Mouse (Mus musculus): Measurements from ENCODE around the gene Thrap3.
A peak's percentile ranks its signal among the peaks of the same experiment; 100 is the strongest.

The Thrap3 gene

DNA sequence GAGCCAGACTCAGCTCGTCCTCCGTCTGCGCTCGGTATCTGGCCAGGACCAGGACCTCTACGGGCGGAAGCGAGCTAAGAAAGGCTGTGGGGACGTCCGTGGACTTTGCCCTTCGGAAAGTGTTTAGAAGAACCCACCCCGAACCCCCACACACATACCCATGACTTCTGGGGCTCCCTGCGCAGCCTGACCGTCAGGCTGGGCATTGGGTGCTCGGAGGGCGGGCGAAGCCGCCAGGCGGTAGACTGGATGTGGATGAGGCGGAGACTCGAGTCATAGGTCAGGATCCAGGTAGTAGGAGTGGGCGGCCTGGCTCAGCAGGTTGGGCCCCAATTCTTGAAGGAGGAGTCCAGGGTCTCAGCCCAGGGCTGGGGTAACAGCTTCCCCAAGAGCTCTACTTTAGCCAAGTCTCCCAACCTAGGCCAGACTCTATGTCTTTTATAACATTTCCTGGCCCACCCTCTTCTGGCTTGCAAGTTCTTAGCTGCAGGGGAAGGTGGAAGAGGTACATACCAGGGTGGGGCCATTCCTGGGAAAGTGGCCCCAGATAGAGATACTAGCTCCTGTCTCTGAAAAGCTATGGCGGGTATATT, 39.4 kb downstream of the Thrap3 start, which contains the start of gene Sh3d21:
TSS of gene Sh3d21 (minus strand) at position 425 of the 593 bp plus-strand sequence.
- DNase-seq: no peak

DNA sequence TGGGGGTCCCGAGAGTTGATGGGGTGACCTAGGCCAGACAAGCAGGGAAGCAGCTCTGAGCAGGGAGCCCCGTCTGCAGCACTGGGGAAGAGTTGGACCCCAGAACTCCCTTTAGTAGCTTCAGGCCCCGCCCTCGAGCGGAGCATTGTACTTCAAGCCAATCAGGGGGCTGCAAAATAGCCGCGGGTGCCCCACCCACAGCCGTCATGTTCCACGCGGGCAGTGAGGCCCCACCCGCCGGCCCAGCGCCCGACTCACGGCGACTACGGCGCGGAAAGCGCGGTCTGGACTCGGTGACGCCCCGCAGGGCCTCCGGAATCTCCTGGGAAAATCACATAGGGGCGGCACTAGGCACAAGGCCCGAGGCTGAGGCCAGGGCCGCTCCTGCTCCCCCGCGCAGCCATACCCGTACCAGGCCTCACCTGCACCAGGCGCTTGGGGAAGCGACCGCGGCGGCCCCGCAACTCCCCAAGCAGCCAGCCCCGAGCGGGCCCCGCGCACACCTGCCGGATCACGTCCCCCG, 40.0 kb downstream of the Thrap3 start:
- peak; percentile 76 to 83 for DNase-seq

DNA sequence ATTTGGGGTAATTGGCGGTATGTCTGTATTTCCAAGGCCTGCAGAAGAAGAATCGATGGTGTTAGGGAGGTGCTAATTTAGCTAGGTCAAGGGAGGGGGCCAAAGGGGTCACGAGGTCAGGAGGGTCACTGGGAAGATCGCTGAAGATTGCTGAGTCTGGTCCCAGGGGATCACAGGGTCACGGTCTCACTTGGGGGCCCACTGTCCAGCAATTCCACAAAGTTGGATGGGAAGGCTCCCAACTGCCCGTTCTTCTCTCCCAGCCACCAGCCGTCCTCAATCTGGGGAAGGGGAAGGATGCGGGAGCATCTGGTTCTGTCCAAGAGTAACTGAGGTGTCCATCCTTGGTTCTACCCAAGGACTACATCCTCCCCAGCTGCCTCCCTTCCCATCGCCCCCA, 40.6 kb downstream of the Thrap3 start:
- DNase-seq: no peak

DNA sequence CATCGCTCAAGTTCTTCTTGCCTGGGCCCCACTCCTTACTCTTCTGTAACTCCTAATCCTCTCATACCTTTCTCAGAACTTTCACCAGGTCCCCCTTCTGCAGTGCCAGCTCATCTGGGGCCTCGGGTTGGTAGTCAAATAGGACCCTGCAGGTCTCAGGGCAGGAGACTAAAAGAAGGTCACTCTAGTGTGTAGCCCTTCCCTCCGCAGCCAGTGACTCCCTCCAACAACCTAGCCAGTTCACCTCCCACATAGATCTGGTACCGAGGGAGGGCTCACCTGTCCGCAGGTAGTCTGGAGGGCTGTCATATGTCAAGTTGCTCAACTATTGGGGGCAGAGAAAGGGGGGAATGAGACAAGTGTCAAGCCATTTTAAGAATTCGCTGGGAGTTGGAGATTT, 41.1 kb downstream of the Thrap3 start:
- DNase-seq: no peak

GRCm38 (mm10) chr4:126160981-126161380, 41.6 kb downstream of the Thrap3 start:
- no peak for DNase-seq

GRCm38 (mm10) chr4:126159455-126159854, 43.1 kb downstream of the Thrap3 start:
- no peak for DNase-seq

DNA sequence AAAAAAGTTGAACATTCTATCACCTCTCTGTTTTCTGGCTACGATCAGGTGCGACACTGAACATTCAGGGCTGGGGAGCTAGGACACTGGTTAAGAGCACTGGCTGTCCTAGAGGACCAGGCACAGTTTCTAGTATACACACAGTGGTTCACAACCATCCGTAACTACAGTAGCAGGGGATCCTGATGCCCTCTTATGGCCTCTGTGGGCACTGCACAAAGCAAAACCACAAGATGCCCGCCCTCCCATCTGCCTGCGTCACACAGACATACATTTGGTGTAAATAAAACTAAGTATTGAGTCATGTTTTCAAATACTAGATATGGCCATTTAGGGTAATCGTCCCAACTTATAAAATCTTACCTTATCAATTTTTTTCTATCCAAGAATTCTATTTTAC, 45.0 kb downstream of the Thrap3 start:
- no peak for DNase-seq

GRCm38 (mm10) chr4:126156617-126157016, 45.9 kb downstream of the Thrap3 start:
- no peak for DNase-seq

DNA sequence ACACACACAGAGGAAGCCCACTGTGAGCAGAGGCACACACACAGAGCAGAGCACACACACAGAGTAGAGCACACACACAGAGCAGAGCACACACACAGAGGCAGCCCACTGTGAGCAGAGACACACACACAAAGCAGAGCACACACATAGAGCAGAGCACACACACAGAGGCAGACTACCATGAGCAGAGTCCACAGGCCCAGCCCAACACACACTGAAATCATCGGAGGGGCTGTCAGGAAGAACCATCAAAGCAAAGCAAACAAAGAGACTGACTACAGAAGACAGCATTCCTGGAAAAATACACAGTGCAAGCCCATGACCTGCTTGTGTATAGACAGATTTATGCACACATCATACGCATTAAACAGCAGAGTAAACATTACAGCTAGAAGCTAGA, 46.7 kb downstream of the Thrap3 start:
- DNase-seq: no peak

- no peak for DNase-seq
These were observed 47.4 kb downstream of the Thrap3 start for GRCm38 (mm10) chr4:126155183-126155582.

DNA sequence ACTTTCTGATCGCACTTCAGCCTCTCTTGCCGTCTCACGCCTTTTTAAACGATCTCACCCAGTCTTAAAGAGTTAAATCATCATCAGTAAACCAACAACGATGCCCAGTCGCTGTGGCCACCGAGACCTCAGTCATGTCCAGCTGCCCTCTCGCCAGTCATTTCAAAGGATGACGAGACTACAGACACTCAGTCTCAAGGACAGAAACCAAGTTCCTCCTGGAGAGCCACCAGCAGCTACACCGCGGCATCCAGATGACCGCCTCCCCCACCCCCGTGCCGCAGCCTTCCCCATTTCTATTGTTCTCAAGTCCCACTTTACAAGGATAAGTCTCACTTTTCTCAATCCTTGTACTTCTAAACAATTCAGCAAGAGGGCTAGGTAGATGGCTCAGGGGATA, 49.7 kb downstream of the Thrap3 start:
- DNase-seq: no peak

DNA sequence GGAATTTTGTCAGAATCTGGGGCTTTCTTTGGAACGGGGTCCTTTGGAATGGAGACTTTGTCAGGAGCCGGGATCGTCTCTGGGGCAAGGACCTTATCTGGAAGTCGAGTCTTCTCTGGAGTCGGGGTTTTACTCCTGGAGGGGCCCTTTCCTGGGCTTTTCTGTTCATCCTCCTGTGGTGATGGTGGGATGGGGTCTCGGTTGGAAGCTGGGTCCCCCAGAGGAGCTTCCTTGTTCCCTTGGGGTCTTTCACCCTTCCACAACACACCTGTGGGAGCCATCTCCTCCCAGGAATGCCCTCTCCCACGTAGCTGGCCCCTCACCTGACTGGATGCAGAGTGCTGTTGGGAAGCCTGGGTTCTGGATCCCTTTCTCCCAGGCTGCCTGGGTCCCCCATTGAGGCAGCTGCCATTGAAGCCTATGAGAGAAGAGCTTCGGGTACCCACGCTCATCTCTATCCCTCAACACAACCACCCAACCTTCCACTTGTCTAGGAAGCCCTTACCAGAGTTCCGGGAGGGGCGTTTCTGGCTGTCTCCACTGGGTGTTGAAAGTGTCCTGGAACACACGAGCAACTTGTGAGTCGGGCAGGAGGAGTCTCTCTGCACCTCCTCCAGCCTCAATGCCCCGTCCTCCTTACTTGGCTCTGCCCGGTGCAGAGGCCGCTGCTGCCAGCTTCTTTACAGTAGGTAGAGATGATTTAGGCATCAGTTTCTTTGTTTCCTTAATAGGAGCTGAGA, 50.7 kb downstream of the Thrap3 start:
- no peak for DNase-seq

DNA sequence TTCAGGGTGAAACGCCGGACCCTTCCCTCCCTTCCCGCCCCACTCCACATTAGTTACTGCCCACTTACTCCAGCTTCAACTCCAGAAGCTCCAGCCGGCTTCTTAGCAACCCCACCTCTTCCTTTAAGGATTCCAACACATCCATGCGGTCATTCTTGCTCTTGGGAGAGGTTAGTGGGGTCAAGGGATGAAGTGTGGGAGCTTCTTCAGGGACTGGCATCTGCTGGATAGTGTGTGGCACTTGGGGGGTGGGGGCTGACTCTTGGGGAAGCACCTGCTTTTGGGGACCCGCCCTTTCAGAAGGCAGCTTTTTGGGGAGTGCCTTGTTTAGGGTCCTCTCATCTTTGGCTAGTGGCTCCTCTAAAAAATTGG, 51.6 kb downstream of the Thrap3 start:
- no peak for DNase-seq

GRCm38 (mm10) chr4:126150297-126150948, 52.1 kb downstream of the Thrap3 start:
- DNase-seq: no peak

DNA sequence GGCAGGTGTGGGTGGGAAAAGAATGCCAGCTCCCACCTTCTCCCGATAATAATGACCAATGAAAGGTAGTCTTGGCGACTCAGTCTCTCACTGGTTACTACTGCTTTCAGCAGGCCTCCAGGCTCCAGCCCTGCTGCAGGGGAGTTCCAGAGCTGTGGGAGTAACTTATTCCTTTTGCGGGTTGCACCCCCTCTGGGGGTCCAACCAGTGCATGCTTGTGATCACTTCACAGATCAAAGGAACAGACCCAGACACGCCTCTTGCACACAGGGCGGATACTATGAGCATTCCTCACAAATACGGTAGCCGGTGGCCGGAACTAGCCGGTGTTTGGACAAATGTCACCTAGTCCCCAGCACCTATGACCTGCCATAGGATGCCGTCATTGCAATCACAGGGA, 52.8 kb downstream of the Thrap3 start:
- no peak for DNase-seq

- no peak for DNase-seq
These were observed 53.4 kb downstream of the Thrap3 start for GRCm38 (mm10) chr4:126149041-126149676.

- DNase-seq: no peak
These were observed 54.2 kb downstream of the Thrap3 start for GRCm38 (mm10) chr4:126148161-126148961.

DNA sequence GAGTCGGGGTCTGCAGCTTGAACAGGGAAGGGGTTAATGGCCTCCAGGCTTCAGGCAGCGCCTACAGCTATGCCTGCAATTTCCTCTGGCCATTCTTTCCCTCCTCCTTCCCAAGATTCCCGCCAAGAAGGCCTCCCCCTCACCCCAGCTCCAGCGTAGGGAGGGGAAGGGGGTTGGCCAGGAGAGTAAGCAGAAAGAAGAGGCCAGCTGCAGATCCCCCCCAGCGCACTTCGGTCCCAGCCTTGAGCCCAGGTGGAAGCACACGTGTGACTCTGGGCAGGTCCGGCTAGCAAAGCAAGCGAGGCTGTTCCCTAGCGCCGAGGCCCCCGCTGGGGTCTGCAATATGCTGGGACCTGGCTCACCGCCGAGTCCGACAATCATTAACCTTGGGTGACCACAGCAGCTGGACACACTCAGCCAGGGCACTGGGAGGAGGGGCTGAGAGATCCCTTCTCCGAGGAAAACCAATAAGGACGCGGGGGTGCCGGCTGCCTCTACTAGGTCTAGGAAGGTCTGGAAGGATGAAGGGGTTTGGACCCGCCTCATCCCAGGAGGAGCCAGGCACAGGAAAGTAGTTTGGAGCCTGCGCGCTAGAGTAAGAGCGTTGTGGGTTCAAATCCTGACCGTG, 54.9 kb downstream of the Thrap3 start, which contains the start of gene Eva1b:
TSS of gene Eva1b (plus strand) at position 212 of the 628 bp plus-strand sequence.
- no peak for DNase-seq

- no peak for DNase-seq
These were observed 55.5 kb downstream of the Thrap3 start for GRCm38 (mm10) chr4:126146974-126147532.

DNA sequence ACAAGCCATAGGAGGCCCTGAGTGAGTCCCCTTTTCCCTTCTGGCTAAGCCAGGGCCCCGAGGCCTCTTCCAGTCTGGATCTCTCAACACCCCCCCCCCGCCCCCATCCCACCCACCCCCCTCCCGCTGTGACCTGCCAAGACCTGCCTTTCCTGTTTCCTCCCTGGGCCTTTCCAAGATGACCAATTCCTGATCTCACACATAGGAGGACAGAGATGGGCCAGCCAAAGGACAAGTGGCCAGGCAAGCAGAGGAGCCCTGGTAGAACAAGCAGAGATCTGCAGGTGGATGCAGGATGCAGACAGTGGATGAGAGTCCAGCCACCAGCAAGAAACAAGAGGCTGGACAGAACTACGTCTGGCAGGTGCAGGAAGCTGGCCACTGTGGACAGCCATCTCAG, 57.2 kb downstream of the Thrap3 start:
- no peak for DNase-seq

GRCm38 (mm10) chr4:126141021-126141420, 61.5 kb downstream of the Thrap3 start:
- DNase-seq: no peak

GRCm38 (mm10) chr4:126137773-126138172, 64.8 kb downstream of the Thrap3 start:
- no peak for DNase-seq
